Mouse (Mus musculus) MEL (cell line): Measurements from ENCODE around the gene Thada. TPM values are rescaled to one million over a fixed set of nuclear protein-coding genes. Genes with fewer than 3 reads are reported as not detected.
"Not testable (repeated sequence)": the region's sequence is repeated elsewhere in the genome, so short reads cannot be mapped to it uniquely, and the experiment has no call there.

Source experiments
- DNase-seq: peaks from one replicate; pipeline ENCODE4 v3.0.0; 2011; ENCODE audit warnings: low read depth, low spot score
- H3K27ac ChIP-seq: 2 replicates; pipeline ENCODE4 v1.5.1; 2012; ENCODE audit warnings: low read depth, mild to moderate bottlenecking, control low read depth, low read length, moderate library complexity; ENCODE audit not compliant: control insufficient read depth
- H3K27me3 ChIP-seq, 2 experiments: fragments of 150-350 bp in 1 of 2; sonication (generic) in 1 of 2; 2 replicates each; pipeline ENCODE4 v1.6.1; 2012; ENCODE audit warnings: low read length in 2 of 2, mild to moderate bottlenecking in 2 of 2, improper control_type of control experiment in 1 of 2, moderate library complexity in 1 of 2; ENCODE audit not compliant: insufficient read depth in 2 of 2, control insufficient read depth in 1 of 2
- H3K36me3 ChIP-seq, 2 experiments: 2 replicates each; pipeline ENCODE4 v1.6.1; 2012 to 2014; ENCODE audit warnings: low read length in 2 of 2, improper control_type of control experiment in 1 of 2, inconsistent platforms in 1 of 2, mild to moderate bottlenecking in 1 of 2; ENCODE audit not compliant: insufficient read depth in 2 of 2, control insufficient read depth in 1 of 2
- H3K4me1 ChIP-seq, 2 experiments: fragments of 150-350 bp in 1 of 2; sonication (generic) in 1 of 2; 2 replicates each; pipeline ENCODE4 v1.6.1; 2012; ENCODE audit warnings: low read length in 2 of 2, improper control_type of control experiment in 1 of 2, mild to moderate bottlenecking in 1 of 2; ENCODE audit not compliant: insufficient read depth in 2 of 2, control insufficient read depth in 1 of 2
- H3K4me3 ChIP-seq, 2 experiments: fragments of 150-350 bp in 1 of 2; sonication (generic) in 1 of 2; 2 replicates each; pipeline ENCODE4 v1.5.1; 2012; ENCODE audit warnings: low read depth in 2 of 2, low read length in 2 of 2, mild to moderate bottlenecking in 2 of 2, moderate library complexity in 2 of 2, control low read depth in 1 of 2, improper control_type of control experiment in 1 of 2; ENCODE audit not compliant: control insufficient read depth in 1 of 2, insufficient read depth in 1 of 2
- H3K79me2 ChIP-seq: 2 replicates; pipeline ENCODE4 v1.6.1; 2012; ENCODE audit warnings: mild to moderate bottlenecking, low read length, moderate library complexity; ENCODE audit not compliant: control insufficient read depth, poor library complexity, insufficient read depth
- H3K9ac ChIP-seq: 2 replicates; pipeline ENCODE4 v1.6.1; 2012; ENCODE audit warnings: low read depth, mild to moderate bottlenecking, control low read depth, low read length, moderate library complexity; ENCODE audit not compliant: control insufficient read depth, poor library complexity, severe bottlenecking
- H3K9me3 ChIP-seq: fragments of 150-350 bp; sonication (generic); replicated peaks from 2 replicates; pipeline ENCODE4 v1.6.1; 2012; ENCODE audit warnings: mild to moderate bottlenecking, low read length, improper control_type of control experiment, moderate library complexity; ENCODE audit not compliant: insufficient read depth
- BHLHE40 ChIP-seq: IDR thresholded peaks from 2 replicates; pipeline ENCODE4 v1.6.1; 2012; ENCODE audit warnings: low read depth, mild to moderate bottlenecking, inconsistent platforms, low read length, improper control_type of control experiment, borderline replicate concordance
- CHD1 ChIP-seq: IDR thresholded peaks from 2 replicates; pipeline ENCODE4 v1.6.1; 2012; ENCODE audit warnings: low read depth, mild to moderate bottlenecking, inconsistent platforms, low read length, improper control_type of control experiment
- CTCF ChIP-seq, 3 experiments: IDR thresholded peaks in 2 of 3; conservative IDR thresholded peaks in 1 of 3; 2 replicates each; pipeline ENCODE4 v1.5.1; 2011 to 2012; ENCODE audit warnings: low read length in 3 of 3, low read depth in 2 of 3, mild to moderate bottlenecking in 2 of 3, improper control_type of control experiment in 1 of 3, inconsistent platforms in 1 of 3, mixed read lengths in 1 of 3, moderate library complexity in 1 of 3; ENCODE audit not compliant: control insufficient read depth in 1 of 3, insufficient read depth in 1 of 3, poor library complexity in 1 of 3, severe bottlenecking in 1 of 3
- ELF1 ChIP-seq: IDR thresholded peaks from 2 replicates; pipeline ENCODE4 v1.6.1; 2014; ENCODE audit warnings: low read depth, mild to moderate bottlenecking, inconsistent platforms, low read length, improper control_type of control experiment, moderate library complexity
- GABPA ChIP-seq: IDR thresholded peaks from 2 replicates; pipeline ENCODE4 v1.6.1; 2012; ENCODE audit warnings: low read depth, mild to moderate bottlenecking, inconsistent platforms, low read length, improper control_type of control experiment, moderate library complexity
- GATA1 ChIP-seq: IDR thresholded peaks from 2 replicates; pipeline ENCODE4 v1.6.1; 2011; ENCODE audit warnings: low read depth, low read length, improper control_type of control experiment
- HCFC1 ChIP-seq: IDR thresholded peaks from 2 replicates; pipeline ENCODE4 v1.6.1; 2012; ENCODE audit warnings: low read depth, mild to moderate bottlenecking, inconsistent platforms, low read length, improper control_type of control experiment, moderate library complexity
- JUND ChIP-seq: IDR thresholded peaks from 2 replicates; pipeline ENCODE4 v1.6.1; 2011; ENCODE audit warnings: low read depth, mild to moderate bottlenecking, improper control_type of control experiment, low read length
- MAFK ChIP-seq: IDR thresholded peaks from 2 replicates; pipeline ENCODE4 v1.6.1; 2011; ENCODE audit warnings: low read depth, mild to moderate bottlenecking, low read length, improper control_type of control experiment, borderline replicate concordance
- MAX ChIP-seq: IDR thresholded peaks from 2 replicates; pipeline ENCODE4 v1.6.1; 2011; ENCODE audit warnings: low read length, improper control_type of control experiment
- MEF2A ChIP-seq: IDR thresholded peaks from 2 replicates; pipeline ENCODE4 v1.6.1; 2014; ENCODE audit warnings: low read depth, mild to moderate bottlenecking, inconsistent platforms, low read length, improper control_type of control experiment; ENCODE audit not compliant: poor library complexity, insufficient replicate concordance, severe bottlenecking; ENCODE audit errors: extremely low read depth
- MYB ChIP-seq: IDR thresholded peaks from 2 replicates; pipeline ENCODE4 v1.6.1; 2011; ENCODE audit warnings: mild to moderate bottlenecking, low read depth, low read length, improper control_type of control experiment
- POLR2AphosphoS2 ChIP-seq: IDR thresholded peaks from 2 replicates; pipeline ENCODE4 v1.6.1; 2011; ENCODE audit warnings: low read length, improper control_type of control experiment
- RCOR1 ChIP-seq: IDR thresholded peaks from 2 replicates; pipeline ENCODE4 v1.6.1; 2012; ENCODE audit warnings: low read depth, mild to moderate bottlenecking, inconsistent platforms, low read length, improper control_type of control experiment
- USF1 ChIP-seq: IDR thresholded peaks from 2 replicates; pipeline ENCODE4 v1.6.1; 2014; ENCODE audit warnings: low read depth, mild to moderate bottlenecking, inconsistent platforms, low read length, improper control_type of control experiment, moderate library complexity
- USF2 ChIP-seq, 2 experiments: IDR thresholded peaks; 2 replicates each; pipeline ENCODE4 v1.6.1; 2011 to 2012; ENCODE audit warnings: improper control_type of control experiment in 2 of 2, low read length in 2 of 2, borderline replicate concordance in 1 of 2, inconsistent platforms in 1 of 2, low read depth in 1 of 2, mild to moderate bottlenecking in 1 of 2; ENCODE audit not compliant: insufficient read depth in 1 of 2
- ZC3H11A ChIP-seq: IDR thresholded peaks from 2 replicates; pipeline ENCODE4 v1.6.1; 2012; ENCODE audit warnings: low read depth, mild to moderate bottlenecking, inconsistent platforms, low read length, improper control_type of control experiment
- ZKSCAN1 ChIP-seq: IDR thresholded peaks from 2 replicates; pipeline ENCODE4 v1.6.1; 2012; ENCODE audit warnings: low read depth, mild to moderate bottlenecking, inconsistent platforms, low read length, improper control_type of control experiment, moderate library complexity
- ZMIZ1 ChIP-seq: IDR thresholded peaks from 2 replicates; pipeline ENCODE4 v1.6.1; 2012; ENCODE audit warnings: low read depth, mild to moderate bottlenecking, inconsistent platforms, low read length, improper control_type of control experiment, moderate library complexity
- ZNF384 ChIP-seq: IDR thresholded peaks from 2 replicates; pipeline ENCODE4 v1.6.1; 2012; ENCODE audit warnings: low read depth, mild to moderate bottlenecking, inconsistent platforms, low read length, improper control_type of control experiment
- polyA plus RNA-seq, 2 experiments: library from polyadenylated mRNA; stranded (reverse) in 1 of 2; unstranded in 1 of 2; fragments of >175 nt in 1 of 2; fragments of >200 nt in 1 of 2; gene quantifications; 2 replicates each; pipeline versions ENCODE4 v1.2.1 to v1.2.4; 2012; ENCODE audit warnings: low replicate concordance in 2 of 2, low read depth in 1 of 2; ENCODE audit not compliant: insufficient read length in 2 of 2, insufficient read depth in 1 of 2, missing spikeins in 1 of 2
- total RNA-seq: library from RNA; depleted of rRNA; stranded (reverse); fragments of 300-350 nt; gene quantifications from 2 replicates; pipeline ENCODE4 v1.2.3, GENCODE M21; 2012

Thada gene
- total and polyA plus RNA-seq, 3 experiments, result 19.8 to 20.6 TPM; not detected in 1

DNA sequence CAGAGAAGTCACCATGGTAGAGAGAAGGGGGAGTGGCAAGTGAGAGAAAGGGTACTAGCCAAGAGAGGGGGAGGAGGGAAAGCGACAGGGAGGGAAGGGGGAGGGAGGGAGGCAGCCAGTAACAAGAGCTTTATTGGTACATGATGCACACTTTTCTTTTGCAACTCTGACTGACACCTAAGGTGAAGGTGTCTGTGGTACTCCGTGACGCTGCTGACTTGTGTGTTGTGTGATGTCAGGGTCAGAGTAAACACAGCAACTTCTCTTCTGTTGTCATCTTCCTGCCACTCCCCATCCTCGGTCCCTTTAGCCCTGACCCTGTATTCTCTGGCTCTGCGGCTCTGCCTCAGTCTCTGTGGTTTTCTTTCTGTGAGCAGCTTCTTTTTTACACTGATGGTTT lies 239.8 kb downstream of the Thada start:
- Histone ChIP-seq H3K79me2 (no peaks in the 10 kb centered on the region), H3K9ac (no peak overlapping the region), H3K4me3 (no peak overlapping the region), H3K27ac (no peak overlapping the region), H3K36me3 (peaks cover 0 to 2% of the 10 kb centered on the region in 2 experiments; a peak in 2 of 4 replicates), H3K27me3 (no peaks in the 10 kb centered on the region), H3K9me3 (no peaks in the 10 kb centered on the region), H3K4me1 (no peaks in the 10 kb centered on the region)
- DNase-seq, result no peak
- TF ChIP-seq MEF2A, result no peak
- no peak for TF ChIP-seq USF1
- TF ChIP-seq ZKSCAN1, result no peak
- TF ChIP-seq CHD1, result no peak
- TF ChIP-seq ELF1, result no peak
- no peak for TF ChIP-seq GATA1
- TF ChIP-seq MYB, result no peak
- TF ChIP-seq MAX, result no peak

DNA sequence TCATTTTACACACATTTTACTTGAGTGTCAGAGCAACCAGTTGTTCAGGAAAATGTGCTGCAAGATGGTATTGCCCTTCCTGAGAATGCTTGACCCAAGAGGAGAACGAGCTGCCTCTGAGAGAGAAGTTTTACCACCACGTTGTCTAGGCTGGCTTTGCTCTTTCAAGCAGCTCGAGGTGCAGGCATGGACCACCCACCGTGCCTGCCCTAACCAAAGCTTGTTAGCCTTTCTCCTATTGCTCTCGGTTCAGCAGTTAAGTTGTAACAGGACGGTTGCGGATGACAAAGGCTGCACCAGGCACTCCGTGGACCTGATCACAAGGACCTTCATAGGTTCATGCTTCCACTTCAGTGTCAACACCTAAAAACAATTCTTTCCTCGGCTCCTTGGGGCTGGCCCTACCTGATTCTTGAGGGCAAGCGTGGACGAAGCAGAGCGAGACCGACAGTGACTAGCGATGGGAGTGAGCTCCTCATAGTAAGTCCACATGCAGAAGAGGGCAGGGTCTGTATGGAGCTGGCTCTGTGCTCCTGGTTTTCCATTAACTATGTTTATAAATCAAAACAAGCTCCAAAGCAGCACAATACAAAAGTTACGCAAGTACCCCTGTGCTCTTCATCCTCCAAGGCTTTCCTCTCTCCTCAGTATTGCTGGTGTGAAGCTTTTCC lies 241.7 kb downstream of the Thada start:
- TF ChIP-seq USF2 (IDR thresholded peaks at IDR 0.05; ENCODE audit: borderline replicate concordance in 1 of 2, insufficient read depth in 1 of 2, low read depth in 1 of 2, low read length in 2 of 2), result no peak
- no peak for TF ChIP-seq ZNF384
- TF ChIP-seq JUND, result no peak
- TF ChIP-seq POLR2AphosphoS2, result no peak
- no peak for TF ChIP-seq ZC3H11A
- no peak for TF ChIP-seq MAX
- TF ChIP-seq RCOR1, result no peak
- TF ChIP-seq HCFC1, result no peak
- TF ChIP-seq GATA1, result no peak
- no peak for TF ChIP-seq CTCF (IDR thresholded peaks at IDR 0.05 in 2 of 3, conservative IDR thresholded peaks at IDR 0.05 in 1 of 3; ENCODE audit: control insufficient read depth in 1 of 3, insufficient read depth in 1 of 3, low read depth in 2 of 3, low read length in 3 of 3, poor library complexity in 1 of 3, severe bottlenecking in 1 of 3)
- no peak for TF ChIP-seq GABPA
- TF ChIP-seq MAFK, result no peak
- no peak for TF ChIP-seq ZMIZ1
- no peak for TF ChIP-seq BHLHE40
- Histone ChIP-seq H3K27me3 (no peaks in the 10 kb centered on the region), H3K36me3 (no peaks in the 10 kb centered on the region; a peak in 2 of 4 replicates), H3K4me3 (no peak overlapping the region), H3K79me2 (no peaks in the 10 kb centered on the region), H3K27ac (no peak overlapping the region), H3K4me1 (no peaks in the 10 kb centered on the region), H3K9ac (no peak overlapping the region), H3K9me3 (no peaks in the 10 kb centered on the region)
- no peak for DNase-seq

DNA sequence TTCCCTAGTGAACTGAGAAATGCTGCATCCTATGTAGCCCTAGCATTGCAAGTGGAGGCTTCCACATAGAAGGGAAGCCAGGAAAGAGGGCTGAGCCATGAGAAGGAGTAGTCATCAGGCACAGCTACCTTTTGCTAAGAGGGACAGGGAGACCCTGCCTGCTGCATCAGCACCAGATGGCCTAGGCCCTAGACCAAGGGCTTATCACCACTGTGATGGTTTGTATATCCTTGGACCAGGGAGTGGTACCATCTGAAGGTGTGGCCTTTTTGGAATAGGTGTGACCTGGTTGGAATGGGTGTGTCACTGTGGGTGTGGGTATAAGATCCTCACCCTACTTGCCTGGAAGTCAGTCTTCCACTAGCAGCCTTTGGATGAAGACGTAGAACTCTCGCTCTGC lies 247.2 kb downstream of the Thada start:
- not testable (repeated sequence) for DNase-seq, H3K4me1 ChIP-seq, H3K27me3 ChIP-seq, H3K79me2 ChIP-seq, H3K9me3 ChIP-seq, H3K27ac ChIP-seq, H3K9ac ChIP-seq, H3K36me3 ChIP-seq, H3K4me3 ChIP-seq
